Mouse (Mus musculus) frontal cortex, postnatal 36 days (tissue): ENCODE measurements around the gene Hivep1.
A peak's percentile ranks its signal among the peaks of the same experiment; 100 is the strongest.

Experiments used
- DNase-seq, 2 experiments: peaks; one replicate each; pipeline ENCODE4 v3.0.0; 2022; ENCODE audit warnings: low spot score in 2 of 2

The Hivep1 gene

GRCm38 (mm10) chr13:42112071-42112470 is 60.2 kb downstream of the Hivep1 start:
- DNase-seq, result no peak

GRCm38 (mm10) chr13:42112748-42113147 is 60.9 kb downstream of the Hivep1 start:
- no peak for DNase-seq

GRCm38 (mm10) chr13:42113601-42114000 is 61.8 kb downstream of the Hivep1 start:
- DNase-seq, result no peak

GRCm38 (mm10) chr13:42116301-42116700 is 64.5 kb downstream of the Hivep1 start:
- DNase-seq, result no peak

GRCm38 (mm10) chr13:42119062-42119461 is 67.2 kb downstream of the Hivep1 start:
- DNase-seq, result no peak

- DNase-seq, result no peak
These were observed 69.4 kb downstream of the Hivep1 start for GRCm38 (mm10) chr13:42121106-42121776.

GRCm38 (mm10) chr13:42121777-42122682 is 70.2 kb downstream of the Hivep1 start:
- no peak for DNase-seq

GRCm38 (mm10) chr13:42144627-42145026 is 92.8 kb downstream of the Hivep1 start:
- DNase-seq, result no peak

GRCm38 (mm10) chr13:42149328-42150071 is 97.7 kb downstream of the Hivep1 start:
- DNase-seq, result no peak

GRCm38 (mm10) chr13:42150072-42150450 is 98.2 kb downstream of the Hivep1 start:
- DNase-seq, result no peak

- no peak for DNase-seq
These were observed 98.8 kb downstream of the Hivep1 start for GRCm38 (mm10) chr13:42150462-42151127.

GRCm38 (mm10) chr13:42158259-42158658 is 106.4 kb downstream of the Hivep1 start:
- peak; percentile 52 to 56 for DNase-seq

- no peak for DNase-seq
These were observed 107.8 kb downstream of the Hivep1 start for GRCm38 (mm10) chr13:42159416-42160185.

- DNase-seq, result no peak
These were observed 119.0 kb downstream of the Hivep1 start for GRCm38 (mm10) chr13:42170802-42171201.

GRCm38 (mm10) chr13:42174827-42175420 is 123.1 kb downstream of the Hivep1 start:
- peak; percentile 28 to 56 for DNase-seq

- DNase-seq, result no peak
These were observed 130.8 kb downstream of the Hivep1 start for GRCm38 (mm10) chr13:42182635-42183034.

- no peak for DNase-seq
These were observed 132.3 kb downstream of the Hivep1 start for GRCm38 (mm10) chr13:42184131-42184530.

GRCm38 (mm10) chr13:42193016-42193415 is 141.2 kb downstream of the Hivep1 start:
- DNase-seq, result no peak

GRCm38 (mm10) chr13:42195671-42196070 is 143.8 kb downstream of the Hivep1 start:
- DNase-seq, result no peak

- DNase-seq, result no peak
These were observed 145.8 kb downstream of the Hivep1 start for GRCm38 (mm10) chr13:42197656-42198055.

GRCm38 (mm10) chr13:42213556-42213955 is 161.7 kb downstream of the Hivep1 start:
- DNase-seq, result no peak
